Mouse (Mus musculus): ENCODE measurements around the gene Insc.

Gene Insc

GRCm38 (mm10) chr7:114765273-114765672 lies 21.8 kb downstream of the Insc start:
- DNase-seq: no peak

DNA sequence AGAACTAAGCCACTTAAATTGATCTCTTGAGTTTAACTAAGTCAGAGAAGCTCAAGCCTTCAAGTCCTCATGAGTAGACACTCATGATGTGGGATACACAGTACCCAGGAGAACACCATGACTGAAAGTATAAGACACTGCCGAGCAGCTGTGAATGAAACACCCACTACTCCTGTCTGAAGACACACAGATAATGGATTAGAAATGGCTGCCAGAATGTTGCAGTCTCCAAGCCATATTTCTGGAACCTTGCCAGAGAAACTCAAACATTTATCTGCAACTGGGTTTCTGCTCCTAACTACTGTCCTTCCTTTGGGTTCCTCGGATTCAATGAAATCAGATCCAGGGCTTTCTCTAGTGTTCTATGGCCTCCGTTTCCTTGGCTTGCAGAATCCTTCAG lies 23.0 kb downstream of the Insc start:
- DNase-seq: no peak

- DNase-seq: no peak
Observed at GRCm38 (mm10) chr7:114768516-114768915, 25.0 kb downstream of the Insc start.

- DNase-seq: no peak
Observed at GRCm38 (mm10) chr7:114769041-114769440, 25.5 kb downstream of the Insc start.

DNA sequence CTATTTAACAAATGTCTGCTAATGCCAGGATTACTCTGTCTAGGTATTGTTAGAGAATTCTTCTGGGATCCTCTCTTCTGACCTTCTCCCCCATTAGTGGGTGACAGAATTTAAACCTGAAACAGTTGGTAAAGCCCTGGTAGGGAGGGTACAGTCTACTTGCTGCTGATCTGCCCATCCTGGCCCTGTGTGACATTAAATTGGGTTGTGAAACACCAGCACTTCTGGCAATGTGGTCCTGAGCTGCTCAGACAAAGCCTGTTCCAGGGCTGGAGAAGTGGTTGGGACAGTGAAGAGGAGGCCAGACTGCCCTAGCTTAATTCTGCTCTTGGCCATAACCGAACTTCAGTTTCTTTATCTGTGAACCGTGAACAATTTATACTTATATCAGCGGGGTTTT lies 27.1 kb downstream of the Insc start:
- no peak for DNase-seq

DNA sequence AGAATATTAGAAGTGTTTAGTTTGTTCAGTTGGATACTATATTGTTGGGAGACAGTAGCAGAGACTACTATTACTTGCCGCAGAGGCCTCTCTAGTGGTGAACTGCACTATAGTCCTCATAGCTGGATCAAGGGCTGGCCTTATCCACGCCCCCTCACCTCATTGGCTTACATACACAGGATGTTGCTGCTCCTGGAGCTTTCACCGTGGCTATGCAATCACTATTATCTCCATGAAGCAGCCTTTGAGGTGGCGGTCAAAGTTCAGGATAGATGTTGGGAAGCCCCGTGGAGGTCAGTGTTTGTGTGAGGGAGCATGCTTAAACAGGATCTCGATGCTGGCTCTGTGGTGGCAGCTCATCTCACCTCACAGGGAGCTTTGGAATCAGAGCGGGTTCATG lies 28.3 kb downstream of the Insc start:
- no peak for DNase-seq

DNA sequence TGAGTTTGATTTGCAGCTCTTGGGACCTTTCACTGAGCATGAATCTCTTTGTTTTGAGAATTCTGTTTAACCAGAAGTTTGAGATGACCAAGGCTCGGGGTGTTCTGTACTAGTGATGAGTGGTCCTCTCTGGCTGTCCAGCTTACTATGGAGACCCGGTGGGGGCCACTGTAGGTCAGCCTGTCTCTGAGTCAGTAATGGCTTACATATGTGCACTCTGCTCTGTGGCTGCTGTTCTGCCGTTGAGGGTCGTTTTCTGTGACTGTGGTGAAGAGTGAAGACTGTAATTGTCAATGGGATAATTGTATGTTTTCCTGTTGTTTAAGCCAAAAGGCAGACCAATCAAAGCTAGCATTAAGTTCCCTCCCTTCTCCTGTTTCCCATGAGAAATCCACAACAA lies 30.3 kb downstream of the Insc start:
- DNase-seq: no peak

DNA sequence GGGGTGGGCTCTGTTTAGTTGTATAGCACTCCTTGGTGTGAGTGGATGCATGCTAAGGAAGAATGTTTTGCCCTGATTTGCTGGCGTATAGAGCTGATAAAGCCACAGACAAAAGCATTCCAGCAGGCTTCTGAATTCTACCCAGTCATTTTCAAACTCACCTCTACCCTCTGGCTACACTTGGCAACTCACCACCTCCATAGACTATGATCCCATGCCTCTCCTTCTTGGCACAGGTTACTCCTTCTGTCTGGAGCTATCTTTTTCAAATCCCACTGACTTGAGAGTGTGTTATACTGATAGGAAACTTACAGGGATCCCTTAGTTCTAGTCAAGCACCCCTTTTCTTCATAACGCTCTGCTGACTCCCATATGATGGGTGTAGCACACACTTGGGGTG lies 32.4 kb downstream of the Insc start:
- DNase-seq: no peak

DNA sequence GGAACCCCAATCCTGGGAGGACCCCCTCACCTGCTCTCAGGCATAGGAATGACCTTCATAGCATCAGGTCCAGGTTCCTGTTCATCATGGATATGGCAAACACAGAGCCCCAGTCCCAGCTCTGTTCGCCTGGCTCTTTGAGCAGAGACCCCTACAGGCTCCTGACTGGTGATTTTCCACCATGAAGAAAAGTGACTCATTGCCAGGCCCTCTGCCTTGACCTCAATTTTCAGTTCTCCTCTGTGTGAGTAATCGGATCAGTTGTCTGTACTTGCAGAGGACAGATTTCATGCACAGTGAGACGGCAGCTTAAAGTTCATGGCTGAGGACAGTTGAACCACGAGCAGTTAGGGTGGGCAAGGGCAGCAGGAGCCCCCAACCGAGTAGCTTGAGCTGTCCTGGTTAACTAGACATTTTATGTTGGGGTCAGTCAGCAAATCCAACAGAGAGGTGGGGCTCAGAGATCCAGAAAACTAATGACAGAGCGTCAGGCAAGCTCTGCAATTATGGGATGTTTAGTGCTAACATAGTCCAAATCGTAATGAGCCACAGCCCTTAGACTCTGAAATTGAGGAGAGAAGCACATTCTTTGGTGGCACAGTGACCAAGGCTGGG lies 34.8 kb downstream of the Insc start:
- DNase-seq: no peak

DNA sequence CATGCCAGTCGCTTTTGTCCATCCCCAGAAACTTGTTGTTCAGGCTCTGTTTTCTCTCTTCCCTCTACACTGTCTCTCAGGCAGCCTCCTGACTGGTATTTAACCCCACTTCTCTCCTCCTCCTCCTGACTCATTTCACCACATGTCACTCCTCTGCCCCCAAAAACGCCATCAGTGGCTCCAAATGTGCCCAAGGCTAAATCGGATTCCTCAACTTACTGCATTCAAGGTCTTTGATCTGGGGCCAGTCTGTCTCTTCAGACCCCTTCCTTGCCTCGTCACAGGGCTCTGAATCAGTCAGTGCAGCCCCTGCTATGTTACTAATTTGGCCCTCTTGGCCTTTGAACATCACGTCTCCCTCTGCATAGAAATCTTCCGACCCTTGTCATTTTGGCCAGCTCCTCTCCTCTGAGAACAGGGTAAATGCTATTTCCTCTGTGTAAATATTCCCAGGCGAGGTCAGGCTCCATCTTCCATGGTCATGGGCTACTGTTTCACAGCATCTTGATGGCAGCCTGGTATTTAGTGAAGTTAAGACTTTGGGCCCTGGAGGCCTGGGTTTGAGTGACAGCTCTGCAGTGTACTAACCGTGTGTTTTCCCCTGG lies 35.7 kb downstream of the Insc start:
- no peak for DNase-seq

GRCm38 (mm10) chr7:114783291-114783690 lies 39.8 kb downstream of the Insc start:
- no peak for DNase-seq

DNA sequence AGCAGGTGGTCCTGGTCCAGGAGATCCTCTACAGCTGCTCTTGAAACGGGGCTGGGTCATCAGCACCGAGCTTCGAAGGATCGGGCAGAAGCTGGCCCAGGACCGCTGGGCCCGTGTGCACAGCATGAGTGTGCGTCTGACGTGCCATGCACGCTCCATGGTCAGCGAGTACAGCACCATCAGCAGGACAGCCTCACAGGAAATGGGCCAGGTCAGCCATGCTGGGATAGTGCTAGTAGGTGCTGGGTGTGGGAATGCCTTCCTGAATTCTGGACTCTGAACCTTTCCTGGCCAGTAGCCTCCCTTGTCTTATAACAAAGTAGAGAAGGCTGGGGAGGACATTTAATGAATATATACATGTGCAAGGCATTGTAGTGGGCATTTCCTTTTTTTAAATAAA lies 47.6 kb downstream of the Insc start:
- DNase-seq: no peak

DNA sequence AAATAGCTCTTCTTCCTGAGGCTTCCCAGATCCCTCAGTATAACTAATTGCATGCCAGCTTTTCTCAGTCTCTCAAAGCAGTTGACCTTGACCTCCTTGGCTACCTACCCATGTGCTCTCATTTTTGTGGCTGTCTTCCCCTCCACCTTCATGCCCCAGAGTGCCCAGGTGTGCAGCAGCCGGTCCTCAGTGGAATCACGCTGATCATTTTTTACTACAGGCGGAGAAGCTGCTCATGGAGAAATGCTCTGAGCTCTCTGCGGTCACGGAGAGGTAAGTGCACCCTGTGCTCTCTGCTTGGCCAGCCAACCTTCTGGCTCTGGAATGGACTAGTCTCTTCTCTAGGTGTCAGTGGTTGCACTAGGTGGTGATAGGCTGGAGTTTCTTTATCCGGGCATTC lies 48.5 kb downstream of the Insc start:
- DNase-seq: peak; percentile 57

DNA sequence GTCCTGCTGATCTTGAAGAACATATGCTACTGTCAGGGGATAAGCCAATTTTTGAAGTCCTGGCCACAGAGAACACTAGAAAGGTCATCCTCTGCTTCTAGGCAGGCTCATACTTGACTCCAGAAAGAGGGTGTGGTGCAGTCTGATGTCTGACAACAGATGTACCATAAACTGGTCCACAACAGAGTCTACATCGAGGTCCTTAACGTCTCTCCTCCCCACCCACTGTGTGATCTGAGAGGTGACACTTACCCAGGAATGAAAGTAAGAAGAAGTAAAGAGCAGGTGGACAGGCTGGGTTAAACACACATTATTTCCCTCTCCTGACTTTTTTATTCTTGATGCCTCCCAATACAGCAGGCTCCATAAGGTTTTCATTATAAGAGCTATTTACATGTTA lies 50.9 kb downstream of the Insc start:
- DNase-seq: no peak

DNA sequence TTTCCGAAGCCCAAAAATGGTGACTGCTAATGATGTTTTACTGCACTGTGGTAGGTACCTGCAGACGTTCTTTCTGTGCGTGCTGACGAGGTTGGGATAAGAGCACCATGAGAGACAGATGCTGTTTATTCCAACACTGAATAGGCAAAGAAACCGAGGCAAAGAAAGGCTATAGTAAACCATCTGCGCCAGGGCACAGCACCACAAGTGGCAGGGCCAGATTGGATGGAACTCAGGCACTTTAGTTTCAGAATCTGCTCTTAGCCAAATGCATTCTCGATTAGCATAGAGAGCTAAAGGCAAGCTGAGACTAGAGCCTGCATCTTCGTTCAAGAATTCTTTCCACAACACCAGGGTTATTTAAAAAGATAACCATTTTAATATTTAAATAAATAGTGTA lies 59.1 kb downstream of the Insc start:
- DNase-seq: no peak

GRCm38 (mm10) chr7:114805311-114805710 lies 61.8 kb downstream of the Insc start:
- no peak for DNase-seq

DNA sequence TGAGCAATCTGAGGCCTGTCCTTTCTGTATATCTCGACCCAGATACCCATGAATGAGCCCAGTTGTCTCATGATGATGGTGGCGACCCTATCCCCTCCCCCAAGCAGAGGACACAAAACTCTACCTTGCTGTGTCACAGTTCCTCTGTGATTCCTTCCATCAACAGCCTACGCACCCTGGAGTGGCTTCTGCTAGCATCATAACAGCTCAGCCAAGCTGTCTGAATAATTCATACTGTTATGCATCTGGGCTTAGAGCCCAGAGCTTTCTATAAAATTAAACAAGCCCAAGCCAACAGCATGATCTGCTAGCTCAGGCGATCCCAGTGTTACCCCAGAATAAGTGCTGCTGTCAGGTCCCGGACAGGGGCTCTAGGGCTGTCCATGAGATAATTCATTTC lies 63.8 kb downstream of the Insc start:
- no peak for DNase-seq

DNA sequence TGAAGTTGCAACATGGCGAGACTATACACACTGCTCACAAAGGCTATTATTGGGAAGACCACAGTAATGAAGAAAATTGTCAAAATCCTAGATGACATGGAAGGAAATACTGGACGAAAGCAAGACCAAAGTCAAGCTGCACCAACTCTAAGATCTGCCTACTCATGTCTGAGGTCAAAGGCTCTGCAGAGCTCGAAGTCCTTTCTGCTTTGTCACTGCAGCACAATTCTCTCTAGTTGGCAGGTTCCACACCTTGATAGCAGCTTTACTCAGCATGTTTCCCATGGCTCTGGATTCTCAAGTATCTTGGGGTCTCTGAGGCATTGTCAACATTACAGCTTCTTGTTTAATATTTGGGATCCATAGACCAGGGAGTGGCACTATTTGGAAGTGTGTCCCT lies 64.8 kb downstream of the Insc start:
- DNase-seq: no peak

- peak; percentile 84 for DNase-seq
Observed at GRCm38 (mm10) chr7:114817291-114817806, 73.9 kb downstream of the Insc start.

DNA sequence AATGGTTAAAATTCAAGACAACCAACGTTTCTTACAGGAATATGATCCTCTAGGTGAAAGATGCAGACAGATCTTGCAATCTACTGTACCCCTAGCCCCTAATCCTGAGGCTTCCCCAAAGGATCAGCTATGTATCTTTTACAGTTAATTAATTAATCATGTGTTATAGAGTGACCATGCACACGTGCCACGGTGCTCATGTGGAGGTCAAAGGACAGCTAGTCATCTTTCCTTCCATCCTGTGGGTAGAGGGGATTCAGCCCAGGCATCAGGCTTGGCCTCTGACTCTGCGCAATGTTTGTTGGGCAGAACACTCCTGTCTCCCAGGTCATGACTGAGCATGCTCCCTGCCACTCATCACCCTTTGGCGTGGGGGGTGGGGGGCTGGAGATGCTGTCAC lies 74.4 kb downstream of the Insc start:
- DNase-seq: no peak

DNA sequence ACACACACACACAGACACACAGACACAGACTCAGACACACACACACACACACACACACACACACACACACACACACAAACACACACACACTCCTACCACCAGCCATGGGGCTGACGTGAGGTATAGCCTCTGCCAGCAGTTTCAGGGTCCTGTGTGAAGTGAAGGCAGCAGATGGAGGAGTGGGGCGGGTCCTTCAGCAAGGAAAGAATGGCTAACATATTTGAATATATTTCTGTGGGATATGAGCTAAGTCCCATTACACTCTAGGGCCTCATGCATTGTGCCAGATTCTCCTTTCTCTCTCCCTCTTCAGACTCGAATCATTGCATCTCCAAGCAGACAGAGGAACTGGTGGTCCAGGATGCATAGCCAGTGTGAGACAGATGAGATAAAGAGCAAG lies 74.9 kb downstream of the Insc start:
- DNase-seq: no peak

DNA sequence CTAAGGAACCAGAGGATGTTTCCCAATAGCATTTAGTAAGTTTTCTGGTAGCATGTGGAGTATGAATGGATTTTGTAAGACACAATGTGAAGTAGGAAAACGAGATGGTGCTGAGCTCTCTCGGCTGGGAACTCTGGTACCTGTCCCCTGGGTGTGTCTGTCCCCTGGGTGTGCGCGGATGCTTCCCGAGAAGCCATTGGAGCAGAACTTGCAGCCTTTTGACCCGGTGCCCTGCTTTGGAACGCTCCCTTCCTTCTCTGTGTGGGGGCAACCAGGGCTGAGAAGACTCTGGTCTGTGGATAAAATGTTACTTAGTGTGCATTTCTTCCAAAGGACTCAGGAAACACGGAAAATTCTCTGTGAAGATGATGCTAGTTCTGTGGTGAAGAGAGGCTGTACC lies 75.3 kb downstream of the Insc start:
- DNase-seq: no peak

DNA sequence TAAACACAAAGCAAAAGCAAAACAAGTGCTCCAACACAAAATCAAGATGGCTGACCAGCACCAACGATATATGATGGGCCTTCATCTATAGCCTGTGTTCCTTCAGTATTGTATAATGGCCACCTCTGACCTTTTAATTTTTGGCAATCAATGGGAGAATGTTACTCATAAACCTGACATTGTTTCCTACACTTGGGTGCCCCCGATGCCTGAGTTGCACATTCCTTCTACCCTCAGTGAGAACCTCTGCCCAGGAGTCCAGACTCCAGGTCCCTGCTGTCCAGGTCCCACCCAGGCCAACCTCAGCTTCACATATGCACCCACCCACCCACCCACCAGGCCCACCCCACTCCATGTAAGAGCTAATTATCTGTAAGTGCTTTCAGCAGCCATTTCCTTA lies 79.2 kb downstream of the Insc start:
- peak; percentile 29 for DNase-seq

- DNase-seq: no peak
Observed at GRCm38 (mm10) chr7:114827360-114827759, 83.9 kb downstream of the Insc start.

Data from kidney, adult 18-20 months (tissue).